Mouse (Mus musculus): Measurements from ENCODE around the gene Rem1. TPM values are rescaled to one million over a fixed set of nuclear protein-coding genes. Genes with fewer than 3 reads are reported as not detected.
A peak's percentile ranks its signal among the peaks of the same experiment; 100 is the strongest.

Gene Rem1
- polyA plus RNA-seq, 1 experiment from 2014 or later: 0.69 TPM

GRCm38 (mm10) chr2:152601275-152601960 lies 25.3 kb upstream of the Rem1 start:
- 74% methylated on average over 4 of the region's 4 CpGs for WGBS

DNA sequence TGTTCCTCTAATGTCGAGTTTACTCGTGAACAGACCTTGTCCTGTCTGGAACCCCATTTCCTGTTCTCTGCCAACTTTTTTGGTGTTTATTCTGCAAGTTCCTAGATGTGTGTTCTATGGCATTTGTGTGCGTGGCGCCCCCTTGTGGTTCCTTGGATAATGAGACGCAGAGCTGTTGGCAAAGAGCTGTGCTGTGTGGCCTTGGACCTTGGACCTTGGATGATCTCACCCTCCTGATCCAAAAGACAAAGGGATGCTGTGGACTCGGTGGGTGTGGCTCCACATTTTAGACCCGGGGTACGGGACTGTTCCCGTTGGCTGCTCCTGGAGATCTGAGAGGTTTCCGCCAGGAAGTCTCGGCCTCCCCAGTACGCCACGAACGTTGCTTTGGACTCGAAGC lies 22.7 kb upstream of the Rem1 start, which contains the start of gene Defb36:
Defb36 (plus strand) TSS at position 271 of the 400 bp plus-strand sequence.
- ATAC-seq (ENCODE audit: insufficient number of reproducible peaks, low FRiP score, low TSS enrichment, low read depth) (no peak), DNase-seq (ENCODE audit: low spot score) (peak; percentile 49)
- 85% methylated on average over 15 of the region's 15 CpGs for WGBS

More at GRCm38 (mm10) chr2:152601275-152601960, 25.3 kb upstream of the Rem1 start:
- Histone ChIP-seq H3K27me3 (ENCODE audit: control insufficient read depth, insufficient read depth, low read length) (no peaks in the 10 kb centered on the region), H3K27ac (replicated peaks; ENCODE audit: low read depth, low read length) (no peak overlapping the region), H3K4me2 (ENCODE audit: low read depth, severe bottlenecking) (no peak overlapping the region), H3K9ac (ENCODE audit: low read length) (no peak overlapping the region), H3K36me3 (ENCODE audit: control insufficient read depth, insufficient read depth, low read length) (no peaks in the 10 kb centered on the region), H3K4me3 (ENCODE audit: low read depth, low read length) (no peak overlapping the region), H3K9me3 (ENCODE audit: control insufficient read depth, low read length) (no peaks in the 10 kb centered on the region), H3K4me1 (ENCODE audit: control insufficient read depth, insufficient read depth, low read length) (no peaks in the 10 kb centered on the region)
- ATAC-seq (ENCODE audit: insufficient number of reproducible peaks, low FRiP score, low TSS enrichment, low read depth): no peak
- DNase-seq (ENCODE audit: low spot score): no peak

GRCm38 (mm10) chr2:152607746-152608145 lies 19.0 kb upstream of the Rem1 start:
- H3K4me2 ChIP-seq (ENCODE audit: low read depth, severe bottlenecking): no peak overlapping the region
- no peak for ATAC-seq (ENCODE audit: insufficient number of reproducible peaks, low FRiP score, low TSS enrichment, low read depth)
- no peaks in the 10 kb centered on the region for H3K36me3 ChIP-seq (ENCODE audit: control insufficient read depth, insufficient read depth, low read length)
- no peak overlapping the region for H3K4me3 ChIP-seq (ENCODE audit: low read depth, low read length)
- no peaks in the 10 kb centered on the region for H3K9me3 ChIP-seq (ENCODE audit: control insufficient read depth, low read length)
- H3K27ac ChIP-seq (replicated peaks; ENCODE audit: low read depth, low read length): no peak overlapping the region
- no peaks in the 10 kb centered on the region for H3K27me3 ChIP-seq (ENCODE audit: control insufficient read depth, insufficient read depth, low read length)
- no peaks in the 10 kb centered on the region for H3K4me1 ChIP-seq (ENCODE audit: control insufficient read depth, insufficient read depth, low read length)
- 51% methylated on average over 6 of the region's 6 CpGs for WGBS
- no peak for DNase-seq (ENCODE audit: low spot score)
- H3K9ac ChIP-seq (ENCODE audit: low read length): no peak overlapping the region

More for the DNA sequence above, 22.7 kb upstream of the Rem1 start, which contains the start of gene Defb36:
- no peak within 1 kb of the TSS for H3K4me3 ChIP-seq (ENCODE audit: low read depth, low read length)
- no peaks in the 10 kb centered on the region for H3K4me1 ChIP-seq (ENCODE audit: control insufficient read depth, insufficient read depth, low read length)
- no peaks in the 10 kb centered on the region for H3K36me3 ChIP-seq (ENCODE audit: control insufficient read depth, insufficient read depth, low read length)
- no peak within 1 kb of the TSS for H3K4me2 ChIP-seq (ENCODE audit: low read depth, severe bottlenecking)
- H3K9me3 ChIP-seq (ENCODE audit: control insufficient read depth, low read length): no peaks in the 10 kb centered on the region
- no peak within 1 kb of the TSS for H3K9ac ChIP-seq (ENCODE audit: low read length)
- H3K27me3 ChIP-seq (ENCODE audit: control insufficient read depth, insufficient read depth, low read length): no peaks in the 10 kb centered on the region
- no peak within 1 kb of the TSS for H3K27ac ChIP-seq (replicated peaks; ENCODE audit: low read depth, low read length)

- no peak for ATAC-seq (ENCODE audit: insufficient number of reproducible peaks, low FRiP score, low TSS enrichment, low read depth)
- no peak overlapping the region for H3K4me2 ChIP-seq (ENCODE audit: low read depth, severe bottlenecking)
- H3K27me3 ChIP-seq (ENCODE audit: control insufficient read depth, insufficient read depth, low read length): no peaks in the 10 kb centered on the region
- no peaks in the 10 kb centered on the region for H3K4me1 ChIP-seq (ENCODE audit: control insufficient read depth, insufficient read depth, low read length)
- no peaks in the 10 kb centered on the region for H3K36me3 ChIP-seq (ENCODE audit: control insufficient read depth, insufficient read depth, low read length)
- no peak overlapping the region for H3K4me3 ChIP-seq (ENCODE audit: low read depth, low read length)
- no peaks in the 10 kb centered on the region for H3K9me3 ChIP-seq (ENCODE audit: control insufficient read depth, low read length)
- H3K27ac ChIP-seq (replicated peaks; ENCODE audit: low read depth, low read length): no peak overlapping the region
- 96% methylated on average over 1 of the region's 1 CpGs for WGBS
- no peak for DNase-seq (ENCODE audit: low spot score)
- H3K9ac ChIP-seq (ENCODE audit: low read length): no peak overlapping the region
Observed at GRCm38 (mm10) chr2:152608719-152609118, 18.0 kb upstream of the Rem1 start.

DNA sequence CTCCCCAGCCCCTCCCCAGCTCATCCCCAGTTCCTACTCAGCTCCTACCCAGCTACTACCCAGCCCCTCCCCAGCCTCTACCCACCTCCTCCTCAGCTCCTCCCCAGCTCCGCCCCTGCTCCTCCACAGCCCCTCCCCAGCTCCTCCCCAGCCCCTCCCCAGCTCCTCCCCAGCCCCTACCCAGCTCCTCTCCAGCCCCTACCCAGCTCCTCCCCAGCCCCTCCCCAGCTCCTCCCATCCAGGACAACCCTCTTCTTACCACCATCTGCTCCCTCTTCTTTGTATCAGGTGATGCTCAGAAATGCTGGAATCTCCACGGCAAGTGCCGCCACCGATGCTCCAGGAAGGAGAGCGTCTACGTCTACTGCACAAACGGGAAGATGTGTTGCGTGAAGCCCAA lies 14.6 kb upstream of the Rem1 start:
- Histone ChIP-seq H3K4me3 (ENCODE audit: low read depth, low read length) (no peak overlapping the region), H3K4me1 (ENCODE audit: control insufficient read depth, insufficient read depth, low read length) (no peaks in the 10 kb centered on the region), H3K27me3 (ENCODE audit: control insufficient read depth, insufficient read depth, low read length) (no peaks in the 10 kb centered on the region), H3K9me3 (ENCODE audit: control insufficient read depth, low read length) (no peaks in the 10 kb centered on the region), H3K4me2 (ENCODE audit: low read depth, severe bottlenecking) (peak overlapping the region; percentile 10; the same call in 1 of the 2 replicates), H3K9ac (ENCODE audit: low read length) (no peak overlapping the region), H3K27ac (replicated peaks; ENCODE audit: low read depth, low read length) (no peak overlapping the region), H3K36me3 (ENCODE audit: control insufficient read depth, insufficient read depth, low read length) (no peaks in the 10 kb centered on the region)
- no peak for ATAC-seq (ENCODE audit: insufficient number of reproducible peaks, low FRiP score, low TSS enrichment, low read depth)
- no peak for DNase-seq (ENCODE audit: low spot score)
- 27% methylated on average over 7 of the region's 8 CpGs for WGBS

- Histone ChIP-seq H3K4me1 (ENCODE audit: control insufficient read depth, insufficient read depth, low read length) (no peaks in the 10 kb centered on the region), H3K9ac (ENCODE audit: low read length) (no peak overlapping the region), H3K27ac (replicated peaks; ENCODE audit: low read depth, low read length) (no peak overlapping the region), H3K4me2 (ENCODE audit: low read depth, severe bottlenecking) (no peak overlapping the region), H3K9me3 (ENCODE audit: control insufficient read depth, low read length) (no peaks in the 10 kb centered on the region), H3K36me3 (ENCODE audit: control insufficient read depth, insufficient read depth, low read length) (no peaks in the 10 kb centered on the region), H3K27me3 (ENCODE audit: control insufficient read depth, insufficient read depth, low read length) (no peaks in the 10 kb centered on the region), H3K4me3 (ENCODE audit: low read depth, low read length) (no peak overlapping the region)
- no peak for ATAC-seq (ENCODE audit: insufficient number of reproducible peaks, low FRiP score, low TSS enrichment, low read depth)
- WGBS: 12% methylated on average over 7 of the region's 7 CpGs
- DNase-seq (ENCODE audit: low spot score): peak; percentile 66
Observed at GRCm38 (mm10) chr2:152615563-152615962, 11.2 kb upstream of the Rem1 start.

DNA sequence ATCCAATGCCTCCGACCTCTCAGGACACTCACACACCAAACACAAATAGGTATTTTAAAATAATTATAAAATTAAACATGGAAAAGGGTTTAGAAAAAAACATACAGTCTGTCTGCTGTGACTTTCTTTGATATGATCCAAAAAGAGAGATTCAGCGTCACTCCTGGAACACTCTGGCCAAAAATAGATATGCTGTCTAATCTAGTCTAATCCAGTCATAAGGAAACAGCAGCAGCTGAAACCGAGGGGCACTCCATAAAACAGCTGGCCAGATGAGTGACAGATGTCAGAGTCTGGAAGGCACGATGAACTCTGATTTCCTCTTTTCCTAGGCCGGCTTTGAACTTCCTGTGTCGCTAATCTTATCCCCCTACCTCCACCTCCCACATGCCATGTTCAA lies 10.3 kb upstream of the Rem1 start:
- no peak overlapping the region for H3K27ac ChIP-seq (replicated peaks; ENCODE audit: low read depth, low read length)
- DNase-seq (ENCODE audit: low spot score) (no peak), ATAC-seq (ENCODE audit: insufficient number of reproducible peaks, low FRiP score, low TSS enrichment, low read depth) (no peak)
- H3K9me3 ChIP-seq (ENCODE audit: control insufficient read depth, low read length): no peaks in the 10 kb centered on the region
- no peak overlapping the region for H3K4me3 ChIP-seq (ENCODE audit: low read depth, low read length)
- no peaks in the 10 kb centered on the region for H3K36me3 ChIP-seq (ENCODE audit: control insufficient read depth, insufficient read depth, low read length)
- no peaks in the 10 kb centered on the region for H3K27me3 ChIP-seq (ENCODE audit: control insufficient read depth, insufficient read depth, low read length)
- H3K4me1 ChIP-seq (ENCODE audit: control insufficient read depth, insufficient read depth, low read length): no peaks in the 10 kb centered on the region
- 71% methylated on average over 6 of the region's 6 CpGs for WGBS
- H3K9ac ChIP-seq (ENCODE audit: low read length): no peak overlapping the region
- H3K4me2 ChIP-seq (ENCODE audit: low read depth, severe bottlenecking): no peak overlapping the region

DNA sequence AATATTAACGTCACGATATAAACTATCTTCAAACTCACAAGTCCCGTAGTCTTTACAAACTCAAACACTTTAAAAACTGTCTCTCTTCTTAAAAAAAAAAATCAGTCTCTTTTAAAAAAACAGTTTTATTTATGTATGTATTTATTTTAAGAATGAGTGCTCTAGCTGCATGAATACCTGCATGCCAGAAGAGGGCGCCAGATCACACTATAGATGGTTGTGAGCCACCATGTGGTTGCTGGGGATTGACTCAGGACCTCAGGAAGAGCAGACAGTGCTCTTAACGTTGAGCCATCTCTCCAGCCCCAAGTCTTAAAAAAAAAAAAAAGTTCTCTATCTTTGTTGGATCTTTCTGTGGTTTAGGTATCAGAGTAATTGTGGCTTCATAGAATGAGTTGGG lies 9.4 kb upstream of the Rem1 start:
- Histone ChIP-seq H3K27me3 (ENCODE audit: control insufficient read depth, insufficient read depth, low read length) (no peaks in the 10 kb centered on the region), H3K4me3 (ENCODE audit: low read depth, low read length) (no peak overlapping the region), H3K4me2 (ENCODE audit: low read depth, severe bottlenecking) (no peak overlapping the region), H3K36me3 (ENCODE audit: control insufficient read depth, insufficient read depth, low read length) (no peaks in the 10 kb centered on the region), H3K9me3 (ENCODE audit: control insufficient read depth, low read length) (no peaks in the 10 kb centered on the region), H3K4me1 (ENCODE audit: control insufficient read depth, insufficient read depth, low read length) (no peaks in the 10 kb centered on the region), H3K9ac (ENCODE audit: low read length) (no peak overlapping the region), H3K27ac (replicated peaks; ENCODE audit: low read depth, low read length) (no peak overlapping the region)
- ATAC-seq (ENCODE audit: insufficient number of reproducible peaks, low FRiP score, low TSS enrichment, low read depth) (no peak), DNase-seq (ENCODE audit: low spot score) (no peak)
- 58% methylated on average over 5 of the region's 5 CpGs for WGBS
